Mouse (Mus musculus): ENCODE results near the gene Prkn. TPM values are rescaled to one million over a fixed set of nuclear protein-coding genes. Genes with fewer than 3 reads are reported as not detected.
A peak's percentile ranks its signal among the peaks of the same experiment; 100 is the strongest.

The Prkn gene
- total and polyA plus RNA-seq, 3 experiments, result 0.39 to 0.50 TPM; not detected in 1

DNA sequence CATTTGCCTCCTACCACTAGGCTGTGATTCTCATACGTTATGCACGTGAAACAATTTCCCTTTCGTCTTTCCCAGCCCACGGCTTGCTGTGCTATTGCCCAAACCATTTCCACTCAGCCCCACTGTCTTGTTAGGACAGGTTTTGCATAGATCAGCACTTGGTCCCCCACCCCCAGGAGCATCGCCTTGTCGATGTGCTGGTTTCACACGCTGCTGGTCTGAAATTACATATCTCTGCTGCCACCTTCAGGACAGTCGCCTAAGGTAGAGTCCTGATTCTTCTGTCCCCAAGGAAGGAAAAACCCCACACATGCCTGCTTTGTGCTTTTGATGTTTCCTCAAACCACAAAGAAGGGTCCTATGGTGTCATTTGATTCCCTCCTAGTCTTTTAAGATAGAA lies 1153.1 kb downstream of the Prkn start:
- Histone ChIP-seq H3K4me3 (ENCODE audit: control insufficient read depth in 1 of 2, insufficient read depth in 1 of 2, low read depth in 2 of 2, low read length in 2 of 2) (no peak overlapping the region), H3K9me3 (replicated peaks; ENCODE audit: insufficient read depth, low read length) (no peaks in the 10 kb centered on the region), H3K36me3 (ENCODE audit: control insufficient read depth in 1 of 2, insufficient read depth in 2 of 2, low read length in 2 of 2) (peaks cover 0 to 54% of the 10 kb centered on the region in 2 experiments; a peak in 2 of 4 replicates), H3K4me1 (ENCODE audit: control insufficient read depth in 1 of 2, insufficient read depth in 2 of 2, low read length in 2 of 2) (peaks cover 10 to 62% of the 10 kb centered on the region in 2 experiments), H3K9ac (ENCODE audit: control insufficient read depth, low read depth, low read length, poor library complexity, severe bottlenecking) (no peak overlapping the region), H3K27ac (ENCODE audit: control insufficient read depth, low read depth, low read length) (peak overlapping the region; percentile 91), H3K27me3 (ENCODE audit: control insufficient read depth in 1 of 2, insufficient read depth in 2 of 2, low read length in 2 of 2) (no peaks in the 10 kb centered on the region), H3K79me2 (ENCODE audit: control insufficient read depth, insufficient read depth, low read length, poor library complexity) (no peaks in the 10 kb centered on the region)
- TF ChIP-seq NELFE (IDR thresholded peaks at IDR 0.05; ENCODE audit: low read depth, low read length) (no peak), NRF1 (IDR thresholded peaks at IDR 0.05; ENCODE audit: insufficient read depth, low read depth, low read length, poor library complexity, severe bottlenecking) (no peak), MYB (IDR thresholded peaks at IDR 0.05; ENCODE audit: low read depth, low read length) (0 out of 2 replicates have a peak, but pooled peaks have one; percentile 17), MAX (IDR thresholded peaks at IDR 0.05; ENCODE audit: low read length) (peak; percentile 77; the same call in 1 of the 2 replicates), TCF12 (IDR thresholded peaks at IDR 0.05; ENCODE audit: low read depth, low read length) (peak; percentile 25; the same call in 1 of the 2 replicates), ZKSCAN1 (IDR thresholded peaks at IDR 0.05; ENCODE audit: low read depth, low read length) (no peak), ETS1 (IDR thresholded peaks at IDR 0.05; ENCODE audit: low read depth, low read length) (peak; percentile 60; the same call in 1 of the 2 replicates), ELF1 (IDR thresholded peaks at IDR 0.05; ENCODE audit: low read depth, low read length) (0 out of 2 replicates have a peak, but pooled peaks have one; percentile 14), SIN3A (IDR thresholded peaks at IDR 0.05; ENCODE audit: low read length) (peak; percentile 52), POLR2AphosphoS2 (IDR thresholded peaks at IDR 0.05; ENCODE audit: low read length) (no peak), MAFK (IDR thresholded peaks at IDR 0.05; ENCODE audit: borderline replicate concordance, low read depth, low read length) (no peak), RAD21 (IDR thresholded peaks at IDR 0.05; ENCODE audit: low read depth, low read length) (peak; percentile 78), HCFC1 (IDR thresholded peaks at IDR 0.05; ENCODE audit: low read depth, low read length) (no peak), MYC (IDR thresholded peaks at IDR 0.05; ENCODE audit: low read depth, low read length) (peak; percentile 64; the same call in 1 of the 2 replicates), CHD2 (IDR thresholded peaks at IDR 0.05; ENCODE audit: low read length) (no peak), CTCF (IDR thresholded peaks at IDR 0.05 in 2 of 3, conservative IDR thresholded peaks at IDR 0.05 in 1 of 3; ENCODE audit: control insufficient read depth in 1 of 3, insufficient read depth in 1 of 3, low read depth in 2 of 3, low read length in 3 of 3, poor library complexity in 1 of 3, severe bottlenecking in 1 of 3) (peak; percentile 39 to 78 (median 62)), TAL1 (IDR thresholded peaks at IDR 0.05; ENCODE audit: low read length) (peak; percentile 42; the same call in 1 of the 2 replicates), BHLHE40 (IDR thresholded peaks at IDR 0.05; ENCODE audit: borderline replicate concordance, low read depth, low read length) (peak; percentile 24; the same call in 1 of the 2 replicates), MEF2A (IDR thresholded peaks at IDR 0.05; ENCODE audit: extremely low read depth, insufficient replicate concordance, low read depth, low read length, poor library complexity, severe bottlenecking) (no peak), E2F4 (IDR thresholded peaks at IDR 0.05; ENCODE audit: borderline replicate concordance, low read depth, low read length) (no peak), MAZ (IDR thresholded peaks at IDR 0.05; ENCODE audit: low read depth, low read length) (peak; percentile 64; the same call in 1 of the 2 replicates), EP300 (IDR thresholded peaks at IDR 0.05; ENCODE audit: low read depth in 1 of 2, low read length in 2 of 2) (peak; percentile 17 to 43; a peak in 2 of 4 replicates), ZNF384 (IDR thresholded peaks at IDR 0.05; ENCODE audit: low read depth, low read length) (peak; percentile 31; the same call in 1 of the 2 replicates)
- DNase-seq (ENCODE audit: low read depth, low spot score), result peak; percentile 83

Data from MEL (cell line).